In genomic region chr16:34372103-34372741, GRCm38 (mm10) we compare ENCODE assay signal across 7 mouse cellular contexts.
DNase-seq lines count a peak whose midpoint lies in the region; ATAC-seq and TF ChIP-seq lines count a peak whose summit lies in the region.

No protein-coding gene starts in this region.

- 50% methylated on average over 15 of the region's 15 CpGs for WGBS in kidney, postnatal 0 days

- no peak for TF ChIP-seq CTCF in kidney, postnatal 0 days (IDR thresholded peaks at IDR 0.05; ENCODE audit: low read depth)

- H3K27me3 ChIP-seq in kidney, postnatal 0 days (ENCODE audit: insufficient read depth, low read length): no peaks in the 10 kb centered on the region

- no peak overlapping the region for H3K9ac ChIP-seq in kidney, postnatal 0 days (ENCODE audit: low read depth, low read length)

- H3K9me3 ChIP-seq in kidney, postnatal 0 days (replicated peaks; ENCODE audit: low read length): no peaks in the 10 kb centered on the region

- H3K4me2 ChIP-seq in kidney, postnatal 0 days (ENCODE audit: low read length): no peak overlapping the region

- H3K36me3 ChIP-seq in kidney, postnatal 0 days (ENCODE audit: insufficient read depth, low read length): no peaks in the 10 kb centered on the region

- peaks cover 11% of the 10 kb centered on the region for H3K4me1 ChIP-seq in kidney, postnatal 0 days (replicated peaks; ENCODE audit: insufficient read depth, low read length)

- ATAC-seq in kidney, postnatal 0 days (replicated peaks; ENCODE audit: low FRiP score, low read depth): peak; percentile 69; the same call in 1 of the 2 replicates
- ATAC-seq in inflammation-experienced regulatory T-cells, adult 6 months: no peak

- no peak overlapping the region for H3K4me3 ChIP-seq in kidney, postnatal 0 days (replicated peaks; ENCODE audit: low read depth, low read length)

- H3K27ac ChIP-seq in kidney, postnatal 0 days: no peak overlapping the region

- DNase-seq in right cerebral cortex, adult 2 months (ENCODE audit: low spot score in 2 of 2): peak; percentile 44 to 57
- DNase-seq in right cerebral cortex, postnatal 10 days (ENCODE audit: low spot score in 2 of 2): no peak
- DNase-seq in gastrocnemius, postnatal 10 days: peak; percentile 24
- DNase-seq in kidney, postnatal 0 days (ENCODE audit: low spot score): peak; percentile 66
- peak; percentile 38 for DNase-seq in testis, postnatal 14 days (ENCODE audit: low spot score)
- DNase-seq in cerebellum, postnatal 36 days: no peak

Comparison
In these comparisons a context has a peak if more than half of its experiments do, and no peak if none do; other contexts are left out.
1. DNase-seq: peak in right cerebral cortex, adult 2 months (2 of 2), gastrocnemius, postnatal 10 days (single experiment), kidney, postnatal 0 days (single experiment) and testis, postnatal 14 days (single experiment); none in right cerebral cortex, postnatal 10 days (0 of 2) and cerebellum, postnatal 36 days (0 of 2).